Mouse (Mus musculus) heart, postnatal 4 days (tissue): ENCODE results near the gene Plbd1. TPM values are rescaled to one million over a fixed set of nuclear protein-coding genes. Genes with fewer than 3 reads are reported as not detected.

Experiments
- DNase-seq: peaks from one replicate; pipeline ENCODE4 v3.0.0; 2021
- total RNA-seq, 2 experiments: library from RNA; stranded (reverse); gene quantifications; 2 replicates each; pipeline ENCODE4 v1.2.3; 2021

The Plbd1 gene
- total RNA-seq, 2 experiments from 2014 or later, result 20.7 to 23.6 TPM

DNA sequence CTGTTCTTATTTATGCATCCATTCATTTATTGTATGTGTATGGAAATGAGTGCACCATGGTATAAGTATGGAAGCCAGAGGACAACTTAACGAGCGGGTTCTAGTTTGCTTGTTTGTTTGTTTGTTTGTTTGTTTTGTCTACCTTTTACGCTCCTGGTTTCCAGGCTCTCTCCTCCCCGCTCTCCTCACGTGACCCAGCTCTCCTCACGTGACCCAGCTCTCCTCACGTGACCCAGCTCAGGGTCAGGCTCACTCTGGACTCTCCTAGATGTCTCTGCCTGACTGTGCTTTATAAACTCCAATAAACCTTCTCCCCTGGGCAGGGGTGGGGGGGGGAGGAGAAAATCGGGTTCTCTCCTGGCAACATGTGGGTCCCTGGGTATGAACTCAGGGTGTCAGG, 11.1 kb downstream of the Plbd1 start:
- DNase-seq, result no peak

DNA sequence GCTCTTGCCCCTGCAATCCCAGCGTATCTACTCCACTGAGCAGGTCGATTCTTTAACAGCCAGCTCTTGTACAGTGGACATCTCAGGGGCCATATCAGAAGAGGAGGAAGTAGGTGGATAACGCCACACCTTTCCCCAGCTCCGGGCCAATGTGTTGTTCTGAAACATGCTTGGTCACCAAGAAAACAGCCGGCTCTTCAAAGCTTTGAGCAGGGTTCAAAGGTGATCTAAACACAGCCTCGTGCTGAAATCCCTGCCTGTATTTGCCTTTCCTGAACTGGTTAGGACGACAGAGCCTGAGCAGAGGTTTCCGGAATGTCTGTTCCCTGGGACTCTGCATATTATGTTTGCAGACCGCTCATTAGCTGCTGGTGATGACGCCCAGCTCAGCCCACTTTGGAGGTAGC, 14.3 kb downstream of the Plbd1 start:
- no peak for DNase-seq

DNA sequence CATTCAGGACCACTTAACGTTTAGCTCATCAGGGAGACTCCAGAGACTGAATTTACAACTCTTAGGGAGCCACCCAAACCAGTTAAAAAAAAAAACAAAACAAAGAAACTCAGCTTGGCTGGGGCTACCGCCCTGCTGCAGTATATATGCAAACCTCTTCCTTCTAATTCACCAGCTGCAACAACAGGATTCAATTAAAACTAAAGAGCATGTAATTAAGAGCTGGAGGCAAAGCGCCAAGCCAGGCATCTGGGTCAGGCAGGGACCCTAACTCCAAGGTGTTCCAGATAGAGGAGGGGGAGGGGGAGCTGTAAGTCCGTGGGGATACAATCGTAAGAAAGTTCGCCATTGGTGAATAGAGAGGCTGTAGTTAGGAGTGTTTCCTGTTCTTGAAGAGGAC, 15.5 kb downstream of the Plbd1 start:
- DNase-seq, result no peak

DNA sequence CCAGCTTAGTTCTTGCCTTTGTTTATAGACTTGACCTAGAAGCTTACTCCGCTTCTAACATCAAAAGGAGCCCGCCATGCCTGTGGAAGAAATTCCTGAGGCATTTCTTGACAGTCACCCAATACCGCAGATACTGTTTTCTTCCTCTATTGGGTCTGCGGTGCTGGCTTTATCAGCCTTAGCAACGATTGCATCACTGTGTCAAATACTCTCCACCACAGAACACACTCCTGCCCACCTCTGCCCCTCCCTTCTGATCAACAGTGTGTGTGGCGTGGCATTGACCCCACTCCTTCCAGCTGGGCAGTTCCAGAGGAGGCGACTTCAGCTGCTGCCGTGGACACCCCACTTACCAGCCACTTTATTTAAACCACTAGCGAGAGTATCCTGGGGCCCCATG, 16.0 kb downstream of the Plbd1 start:
- no peak for DNase-seq

DNA sequence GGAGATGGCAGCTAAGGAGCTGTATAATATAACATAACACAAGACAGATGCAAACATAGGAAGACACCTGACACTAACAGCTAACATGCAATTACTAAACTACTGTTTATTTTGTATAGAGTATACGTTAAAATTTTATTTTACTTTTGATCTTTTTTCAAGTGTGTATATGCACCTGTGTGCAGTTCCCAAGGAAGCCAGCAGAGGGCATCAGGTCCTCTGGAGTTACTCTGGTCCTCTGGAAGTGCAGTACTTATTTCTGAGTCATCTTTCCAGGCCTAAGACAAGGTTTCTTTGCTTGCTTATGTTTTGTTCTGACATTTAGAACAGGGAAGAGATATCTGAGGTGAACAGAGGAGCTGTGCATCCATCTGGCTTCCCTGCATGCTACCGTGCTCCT, 17.6 kb downstream of the Plbd1 start:
- DNase-seq, result peak; percentile 21

DNA sequence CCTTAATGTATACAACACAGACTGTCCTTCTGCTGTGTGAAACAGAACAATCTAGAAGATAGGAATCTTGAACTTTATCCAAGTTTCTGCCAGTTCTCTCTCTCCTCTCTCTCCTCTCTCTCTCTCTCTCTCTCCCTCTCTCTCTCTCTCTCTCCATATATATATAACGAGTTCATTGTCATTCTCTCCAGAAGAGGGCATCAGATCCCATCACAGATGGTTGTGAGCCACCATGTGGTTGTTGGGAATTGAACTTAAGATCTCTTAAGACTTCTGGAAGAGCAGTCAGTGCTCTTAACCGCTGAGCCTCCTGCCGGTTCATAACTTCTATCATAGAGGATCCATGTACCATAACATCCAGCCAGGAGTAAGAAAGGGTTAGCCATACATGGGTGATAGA, 26.7 kb downstream of the Plbd1 start:
- DNase-seq, result no peak

DNA sequence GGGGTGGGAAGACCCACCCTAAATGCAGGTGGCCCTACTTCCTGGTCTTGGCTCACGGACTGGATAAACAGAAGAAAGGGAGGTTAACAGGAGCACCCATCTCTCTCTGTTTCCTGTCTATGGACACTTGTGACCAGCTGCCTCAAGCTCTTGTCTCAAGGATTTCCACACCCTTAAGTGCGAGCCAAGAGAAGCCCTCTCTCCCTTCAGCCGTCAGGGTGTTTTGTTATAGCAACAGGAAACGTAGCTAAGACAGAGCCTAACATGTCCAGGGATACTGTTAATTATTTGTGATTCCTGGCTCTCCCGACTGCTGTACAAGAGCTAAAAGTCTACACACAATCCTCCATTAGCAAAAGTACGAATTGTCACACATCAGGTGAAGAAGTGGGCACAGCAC, 28.0 kb downstream of the Plbd1 start:
- no peak for DNase-seq

- DNase-seq, result no peak
Measured at GRCm38 (mm10) chr6:136633154-136633553, 28.6 kb downstream of the Plbd1 start.

GRCm38 (mm10) chr6:136631945-136632534, 29.7 kb downstream of the Plbd1 start:
- no peak for DNase-seq

- no peak for DNase-seq
Measured at GRCm38 (mm10) chr6:136631519-136631918, 30.2 kb downstream of the Plbd1 start.

- DNase-seq, result no peak
Measured at GRCm38 (mm10) chr6:136629639-136630038, 32.1 kb downstream of the Plbd1 start.

- no peak for DNase-seq
Measured at GRCm38 (mm10) chr6:136625421-136625820, 36.3 kb downstream of the Plbd1 start.

- peak; percentile 92 for DNase-seq
Measured at GRCm38 (mm10) chr6:136620361-136621139, 41.2 kb downstream of the Plbd1 start.

- no peak for DNase-seq
Measured at GRCm38 (mm10) chr6:136614156-136614555, 47.6 kb downstream of the Plbd1 start.

DNA sequence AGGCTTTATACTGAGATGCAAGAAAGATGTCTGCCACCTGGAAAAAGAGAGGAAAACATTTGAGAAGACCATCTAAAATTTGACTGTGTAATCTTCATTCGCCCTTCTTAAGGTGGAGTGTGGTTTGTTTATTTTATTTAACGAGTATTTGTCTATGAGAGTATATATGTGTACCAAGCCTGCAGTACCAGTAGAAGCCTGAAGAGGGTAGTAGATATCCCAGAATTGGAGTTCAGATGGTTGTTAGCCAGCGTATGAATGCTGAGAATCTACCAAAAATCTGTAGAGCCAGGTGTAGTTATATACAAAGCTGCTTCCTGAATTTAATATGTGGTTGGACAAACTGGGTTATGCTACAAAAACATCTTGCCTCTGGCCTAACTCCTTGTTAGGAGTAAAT, 49.4 kb downstream of the Plbd1 start:
- no peak for DNase-seq

DNA sequence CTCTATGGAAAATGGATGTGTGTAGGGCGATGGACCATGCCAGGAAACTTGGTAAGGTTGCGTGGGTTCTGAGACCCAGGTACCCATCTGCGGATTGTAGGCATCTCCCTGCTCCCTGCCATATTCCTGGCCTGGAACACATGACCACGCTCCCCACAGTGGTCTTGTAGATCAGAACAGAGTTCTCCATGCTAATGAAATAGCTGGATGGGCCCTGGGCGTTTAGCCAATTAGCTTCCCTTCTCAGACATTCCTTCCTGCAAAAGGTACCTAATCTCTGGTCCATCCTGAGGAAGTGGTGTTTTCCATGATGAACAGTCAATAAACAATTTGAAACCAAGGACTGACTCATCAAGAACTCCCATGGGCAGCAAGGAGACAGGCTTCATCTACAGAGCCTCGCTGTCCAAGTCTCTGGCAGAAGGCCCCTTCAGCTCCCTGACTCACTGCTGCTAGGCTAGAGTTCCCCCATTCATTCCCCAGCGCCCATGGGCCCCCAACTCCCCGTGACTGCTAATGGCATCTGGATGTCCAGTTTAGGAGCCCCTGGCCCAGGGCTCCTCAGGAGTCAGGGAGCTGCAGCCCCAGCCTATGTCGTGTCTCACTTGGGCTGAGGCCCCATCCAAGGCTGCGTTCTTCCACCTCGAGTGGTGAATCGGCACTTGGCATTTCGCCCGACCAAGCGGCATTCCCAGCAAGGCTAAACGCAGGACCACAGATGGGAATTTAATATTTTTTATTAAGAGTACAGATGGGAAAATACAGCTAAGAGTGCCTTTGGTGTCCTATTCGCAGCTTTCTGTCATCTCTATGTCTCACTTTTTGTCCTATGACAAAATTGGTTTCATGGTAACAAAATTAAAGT, 50.1 kb downstream of the Plbd1 start:
- peak; percentile 35 for DNase-seq

DNA sequence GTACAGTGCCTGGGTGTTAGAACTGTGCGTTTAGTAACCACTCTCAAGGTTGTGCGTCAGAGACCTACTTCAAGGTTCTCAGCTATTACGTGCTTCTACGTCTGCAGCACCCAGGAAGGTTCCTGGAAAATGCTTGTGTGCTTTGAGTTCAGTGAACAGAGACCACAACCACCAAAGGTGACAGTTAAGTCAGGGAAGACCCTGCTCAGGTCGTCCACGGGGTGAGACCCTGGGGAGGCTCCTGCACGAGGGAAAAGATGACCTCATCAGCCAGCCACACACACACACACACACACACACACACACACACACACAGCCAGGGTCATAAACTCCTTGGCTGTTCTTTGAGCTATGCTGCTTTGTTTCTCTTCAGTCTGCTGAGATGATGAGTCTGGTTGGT, 59.1 kb downstream of the Plbd1 start:
- DNase-seq, result no peak

- DNase-seq, result no peak
Measured at GRCm38 (mm10) chr6:136594541-136594940, 67.2 kb downstream of the Plbd1 start.

GRCm38 (mm10) chr6:136590739-136591138, 71.0 kb downstream of the Plbd1 start:
- DNase-seq, result no peak

DNA sequence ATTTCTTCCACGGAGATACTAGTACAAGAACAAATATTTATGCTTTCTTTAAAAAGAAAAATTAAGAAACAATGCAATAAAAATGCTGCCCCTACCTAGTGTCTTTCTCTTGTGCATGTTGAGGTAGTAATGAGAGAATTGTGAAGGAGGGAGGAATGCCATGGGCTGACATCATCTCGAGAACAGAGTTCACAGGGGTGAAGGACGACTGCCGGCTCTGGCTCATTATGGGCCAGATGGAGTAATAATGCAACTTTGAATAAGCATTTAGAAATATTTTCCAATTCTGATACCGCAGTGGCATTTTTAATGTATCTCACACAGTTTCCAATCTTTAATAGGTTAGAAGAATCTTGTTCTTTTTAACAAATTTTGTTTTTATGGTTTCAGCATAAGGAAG, 95.7 kb downstream of the Plbd1 start:
- DNase-seq, result no peak
